9 mouse cellular contexts compared by ENCODE assay signal in the genomic region with DNA sequence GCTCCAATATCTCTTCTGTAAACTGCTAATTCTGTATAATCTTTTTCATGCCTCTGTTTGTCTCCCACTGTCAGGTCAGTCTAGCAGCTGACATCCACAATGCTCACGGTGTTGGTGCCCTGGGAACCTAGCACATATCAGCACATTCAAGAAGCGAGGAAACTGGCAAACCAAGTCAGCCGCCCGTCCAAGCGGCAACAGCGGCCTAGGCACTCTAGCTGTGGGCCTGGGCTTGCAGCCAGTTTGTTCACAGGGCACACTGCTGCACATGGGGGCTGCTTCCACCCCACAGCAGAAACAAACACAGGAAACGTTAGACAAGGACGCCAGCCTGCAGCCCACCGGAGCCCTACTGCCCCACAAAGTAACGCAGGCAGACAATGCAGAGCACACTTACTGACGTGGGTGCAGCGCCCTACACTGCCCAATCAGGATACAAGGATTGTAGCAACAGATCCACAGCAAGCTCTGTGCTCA. TPM values are rescaled to one million over a fixed set of nuclear protein-coding genes. Genes with fewer than 3 reads are reported as not detected.
A peak's percentile ranks its signal among the peaks of the same experiment; 100 is the strongest.
DNase-seq lines count a peak whose midpoint lies in the region; ATAC-seq lines count a peak whose summit lies in the region.
"Had no signal": no experiment of that assay in that cellular context is flagged by ENCODE, and none has a peak within 500 bp of the region (broad histone marks: within the 10 kb centered on the region; RNA-seq: fewer than 3 reads in every experiment).

No protein-coding gene starts in this region.

- H3K4me2 ChIP-seq in neural tube, embryonic 14.5 days (ENCODE audit: low read depth, low read length) = no peak overlapping the region
- H3K4me2 ChIP-seq in midbrain, embryonic 16.5 days (ENCODE audit: low read length) = no peak overlapping the region
- H3K4me2 ChIP-seq: neural tube, embryonic 13.5 days had no signal

- ATAC-seq in neural tube, embryonic 14.5 days (ENCODE audit: low read depth) = no peak
- ATAC-seq in midbrain, embryonic 16.5 days = 0 out of 2 replicates have a peak, but pooled peaks have one; percentile 36
- ATAC-seq in CD4-positive, CD25-positive, alpha-beta regulatory T cell, adult 4 months = no peak

- peak; percentile 18 for DNase-seq in adrenal gland, postnatal 14 days
- DNase-seq in adrenal gland, postnatal 36 days = no peak
- no peak for DNase-seq in neural tube, embryonic 10.5 days (ENCODE audit: extremely low spot score, low spot score)
- DNase-seq in kidney, postnatal 14 days = peak; percentile 52
- DNase-seq in right cerebral cortex, postnatal 36 days (ENCODE audit: low spot score in 2 of 2) = no peak

- WGBS in neural tube, embryonic 14.5 days = 60% methylated on average over 12 of the region's 12 CpGs
- WGBS in midbrain, embryonic 16.5 days = 60% methylated on average over 12 of the region's 12 CpGs

- no peaks in the 10 kb centered on the region for H3K4me1 ChIP-seq in neural tube, embryonic 14.5 days (ENCODE audit: control insufficient read depth, insufficient read depth, low read length)
- H3K4me1 ChIP-seq in midbrain, embryonic 16.5 days (ENCODE audit: control insufficient read depth, insufficient read depth, low read length) = 0 out of 2 replicates have a peak, but pooled peaks cover 2% of the 10 kb centered on the region

- H3K9ac ChIP-seq in neural tube, embryonic 14.5 days (replicated peaks; ENCODE audit: low read depth, low read length) = 0 out of 2 replicates have a peak overlapping the region, but pooled peaks have one; percentile 8
- H3K9ac ChIP-seq in midbrain, embryonic 16.5 days (ENCODE audit: low read depth, low read length) = no peak overlapping the region
- H3K9ac ChIP-seq: neural tube, embryonic 13.5 days had no signal

- H3K4me3 ChIP-seq in neural tube, embryonic 14.5 days (ENCODE audit: low read depth, low read length) = no peak overlapping the region
- H3K4me3 ChIP-seq in midbrain, embryonic 16.5 days (ENCODE audit: low read depth, low read length) = no peak overlapping the region
- H3K4me3 ChIP-seq: neural tube, embryonic 13.5 days had no signal

- no peak overlapping the region for H3K27ac ChIP-seq in neural tube, embryonic 14.5 days (ENCODE audit: low read depth, low read length)
- no peak overlapping the region for H3K27ac ChIP-seq in midbrain, embryonic 16.5 days (ENCODE audit: low read length)
- H3K27ac ChIP-seq: neural tube, embryonic 13.5 days had no signal

- H3K27me3 ChIP-seq in neural tube, embryonic 14.5 days (ENCODE audit: control insufficient read depth, insufficient read depth, low read length) = no peaks in the 10 kb centered on the region
- no peaks in the 10 kb centered on the region for H3K27me3 ChIP-seq in midbrain, embryonic 16.5 days (ENCODE audit: control insufficient read depth, insufficient read depth, low read depth, low read length)
- H3K27me3 ChIP-seq: neural tube, embryonic 13.5 days had no signal

- no peaks in the 10 kb centered on the region for H3K9me3 ChIP-seq in neural tube, embryonic 14.5 days (ENCODE audit: control insufficient read depth, low read length)
- H3K9me3 ChIP-seq in midbrain, embryonic 16.5 days (replicated peaks; ENCODE audit: control insufficient read depth, low read length, poor library complexity, severe bottlenecking) = no peaks in the 10 kb centered on the region
- H3K9me3 ChIP-seq: neural tube, embryonic 13.5 days had no signal

- 0 out of 2 replicates have a peak, but pooled peaks cover 3% of the 10 kb centered on the region for H3K36me3 ChIP-seq in neural tube, embryonic 14.5 days (ENCODE audit: control insufficient read depth, insufficient read depth, low read length)
- H3K36me3 ChIP-seq in midbrain, embryonic 16.5 days (ENCODE audit: control insufficient read depth, insufficient read depth, low read length) = peaks cover 10% of the 10 kb centered on the region

RNA-seq across cellular contexts. Expression of gene Katnal1, which starts 31.1 kb away (rescaled TPM):
- 7.2 and 7.6 TPM in 2 replicates for total RNA-seq in adrenal gland, postnatal 14 days (2021)
- total RNA-seq in adrenal gland, postnatal 36 days (2021) = 1 to 10 TPM; 6.5 to 9.7 TPM
- polyA plus RNA-seq in neural tube, embryonic 14.5 days (2014; fragmentation: Nextera tagmentation; extraction: Ambion mirVana) = 42.3 and 44.5 TPM in 2 replicates
- polyA plus RNA-seq in midbrain, embryonic 16.5 days (2015; fragmentation: Nextera tagmentation; extraction: Ambion mirVana) = 40.2 and 40.7 TPM in 2 replicates
- polyA plus RNA-seq in CD4-positive, CD25-positive, alpha-beta regulatory T cell, adult 4 months (2017; shearing (Covaris generic)) = 1 to 10 TPM; 1.5 to 6.1 TPM

Comparison
In these comparisons a context has a peak if more than half of its experiments do, and no peak if none do; other contexts are left out.
1. DNase-seq: peak in adrenal gland, postnatal 14 days (single experiment) and kidney, postnatal 14 days (single experiment); none in adrenal gland, postnatal 36 days (0 of 2), neural tube, embryonic 10.5 days (single experiment) and right cerebral cortex, postnatal 36 days (0 of 2).